Mouse (Mus musculus) heart, embryonic 12.5 days (tissue): Measurements from ENCODE around the gene Atcay. TPM values are rescaled to one million over a fixed set of nuclear protein-coding genes. Genes with fewer than 3 reads are reported as not detected.
"Not testable (repeated sequence)": the region's sequence is repeated elsewhere in the genome, so short reads cannot be mapped to it uniquely, and the experiment has no call there.

Source experiments
- ATAC-seq: fragments of 200-750 bp; cut with Nextera tagmentation; 2 replicates; pipeline ENCODE4 v1.8.0; 2017; ENCODE audit warnings: moderate TSS enrichment, moderate library complexity; ENCODE audit not compliant: insufficient number of reproducible peaks, low FRiP score
- H3K27ac ChIP-seq: fragments of 300-500 bp; sonication (generic); 2 replicates; pipeline ENCODE4 v1.5.1; 2016; ENCODE audit warnings: mild to moderate bottlenecking, moderate library complexity; ENCODE audit not compliant: poor library complexity, severe bottlenecking
- H3K27me3 ChIP-seq: fragments of 300-500 bp; sonication (generic); replicated peaks from 2 replicates; pipeline ENCODE4 v1.6.1; 2016; ENCODE audit warnings: mild to moderate bottlenecking, moderate library complexity
- H3K36me3 ChIP-seq: fragments of 300-500 bp; sonication (generic); 2 replicates; pipeline ENCODE4 v1.6.1; 2016; ENCODE audit warnings: mild to moderate bottlenecking, moderate library complexity
- H3K4me1 ChIP-seq: fragments of 300-500 bp; sonication (generic); replicated peaks from 2 replicates; pipeline ENCODE4 v1.6.1; 2016; ENCODE audit warnings: mild to moderate bottlenecking
- H3K4me2 ChIP-seq: fragments of 300-500 bp; sonication (generic); 2 replicates; pipeline ENCODE4 v1.6.1; 2016; ENCODE audit warnings: mild to moderate bottlenecking, moderate library complexity
- H3K4me3 ChIP-seq: fragments of 300-500 bp; sonication (generic); 2 replicates; pipeline ENCODE4 v1.5.1; 2016; ENCODE audit warnings: mild to moderate bottlenecking
- H3K9ac ChIP-seq: fragments of 300-500 bp; sonication (generic); 2 replicates; pipeline ENCODE4 v1.6.1; 2016; ENCODE audit warnings: mild to moderate bottlenecking, moderate library complexity
- H3K9me3 ChIP-seq: fragments of 300-500 bp; sonication (generic); replicated peaks from 2 replicates; pipeline ENCODE4 v1.6.1; 2016; ENCODE audit warnings: mild to moderate bottlenecking, moderate library complexity
- WGBS: fragments of 180-500 bp; shearing (Covaris S2); methylation state at CpG from one replicate; pipeline ENCODE4 v1.1.7; 2016; 5-methylcytosine and 5-hydroxymethylcytosine counted together
- polyA plus RNA-seq: library from polyadenylated mRNA; unstranded; fragments of >200 nt; fragmentation: Nextera tagmentation; extraction: Ambion mirVana; gene quantifications from 2 replicates; pipeline ENCODE4 v1.2.1, GENCODE M21; 2016

Atcay gene
- polyA plus RNA-seq, 1 experiment from 2014 or later, result 0.72 TPM

GRCm38 (mm10) chr10:81240876-81241275 lies 10.2 kb upstream of the Atcay start:
- Histone ChIP-seq H3K4me2 (no peak overlapping the region), H3K4me3 (no peak overlapping the region), H3K9me3 (no peaks in the 10 kb centered on the region), H3K4me1 (peaks cover 17% of the 10 kb centered on the region; the same call in 1 of the 2 replicates), H3K9ac (no peak overlapping the region), H3K36me3 (no peaks in the 10 kb centered on the region), H3K27ac (no peak overlapping the region), H3K27me3 (peaks cover 88% of the 10 kb centered on the region)
- WGBS, result 23% methylated on average over 13 of the region's 13 CpGs
- ATAC-seq, result no peak

- Histone ChIP-seq H3K36me3 (no peaks in the 10 kb centered on the region), H3K27ac (no peak overlapping the region), H3K4me2 (no peak overlapping the region), H3K9ac (no peak overlapping the region), H3K4me3 (no peak overlapping the region), H3K4me1 (peaks cover 12% of the 10 kb centered on the region), H3K27me3 (peaks cover 74% of the 10 kb centered on the region), H3K9me3 (no peaks in the 10 kb centered on the region)
- ATAC-seq, result no peak
- 88% methylated on average over 2 of the region's 2 CpGs for WGBS
Observed at GRCm38 (mm10) chr10:81238618-81239017, 8.0 kb upstream of the Atcay start.

- H3K4me2 ChIP-seq, result no peak overlapping the region
- peaks cover 14% of the 10 kb centered on the region for H3K4me1 ChIP-seq
- no peaks in the 10 kb centered on the region for H3K36me3 ChIP-seq
- H3K9ac ChIP-seq, result no peak overlapping the region
- H3K4me3 ChIP-seq, result no peak overlapping the region
- 77% methylated on average over 12 of the region's 12 CpGs for WGBS
- H3K27me3 ChIP-seq, result peaks cover 55% of the 10 kb centered on the region
- ATAC-seq, result no peak
- H3K9me3 ChIP-seq, result no peaks in the 10 kb centered on the region
- H3K27ac ChIP-seq, result no peak overlapping the region
Observed at GRCm38 (mm10) chr10:81236471-81237268, 6.0 kb upstream of the Atcay start.

- Histone ChIP-seq H3K27me3 (peaks cover 53% of the 10 kb centered on the region), H3K4me1 (peaks cover 22% of the 10 kb centered on the region), H3K27ac (no peak overlapping the region), H3K36me3 (no peaks in the 10 kb centered on the region), H3K9me3 (no peaks in the 10 kb centered on the region), H3K4me3 (no peak overlapping the region), H3K4me2 (no peak overlapping the region), H3K9ac (no peak overlapping the region)
- WGBS, result 66% methylated on average over 6 of the region's 6 CpGs
- ATAC-seq, result no peak
Observed at GRCm38 (mm10) chr10:81234206-81234605, 3.6 kb upstream of the Atcay start.

- Histone ChIP-seq H3K36me3 (no peaks in the 10 kb centered on the region), H3K4me2 (peak overlapping the region; percentile 78), H3K9ac (peak overlapping the region; percentile 86), H3K4me1 (peaks cover 22% of the 10 kb centered on the region), H3K27me3 (peaks cover 53% of the 10 kb centered on the region), H3K27ac (0 out of 2 replicates have a peak overlapping the region, but pooled peaks have one; percentile 13), H3K4me3 (peak overlapping the region; percentile 71), H3K9me3 (no peaks in the 10 kb centered on the region)
- WGBS, result 2% methylated on average over 22 of the region's 28 CpGs
- ATAC-seq, result peak; percentile 68
Observed at GRCm38 (mm10) chr10:81233226-81233585, 2.6 kb upstream of the Atcay start.

GRCm38 (mm10) chr10:81232580-81233225 lies 2.1 kb upstream of the Atcay start, which contains the start of gene Zfr2:
Zfr2 (plus strand) TSS chr10:81233155.
- H3K9ac ChIP-seq, result peak within 1 kb of the TSS; percentile 86
- H3K9me3 ChIP-seq, result no peaks in the 10 kb centered on the region
- H3K27me3 ChIP-seq, result peaks cover 52% of the 10 kb centered on the region
- 5% methylated on average over 29 of the region's 29 CpGs for WGBS
- H3K4me3 ChIP-seq, result peak within 1 kb of the TSS; percentile 71
- H3K4me1 ChIP-seq, result peaks cover 22% of the 10 kb centered on the region
- peak within 1 kb of the TSS; percentile 78 for H3K4me2 ChIP-seq
- H3K27ac ChIP-seq, result 0 out of 2 replicates have a peak within 1 kb of the TSS, but pooled peaks have one; percentile 13
- ATAC-seq, result peak; percentile 83
- no peaks in the 10 kb centered on the region for H3K36me3 ChIP-seq

- Histone ChIP-seq H3K36me3 (no peaks in the 10 kb centered on the region), H3K9ac (no peak overlapping the region), H3K4me1 (peaks cover 22% of the 10 kb centered on the region), H3K4me3 (no peak overlapping the region), H3K4me2 (no peak overlapping the region), H3K9me3 (no peaks in the 10 kb centered on the region), H3K27me3 (peaks cover 40% of the 10 kb centered on the region), H3K27ac (no peak overlapping the region)
- 49% methylated on average over 7 of the region's 7 CpGs for WGBS
- ATAC-seq, result no peak
Observed at GRCm38 (mm10) chr10:81231436-81231835, 803 bp upstream of the Atcay start.

GRCm38 (mm10) chr10:81229735-81230437 lies 747 bp downstream of the Atcay start:
- Histone ChIP-seq H3K9ac (no peak overlapping the region), H3K4me2 (peak overlapping the region; percentile 58), H3K36me3 (no peaks in the 10 kb centered on the region), H3K4me1 (peaks cover 22% of the 10 kb centered on the region), H3K27ac (no peak overlapping the region), H3K9me3 (no peaks in the 10 kb centered on the region), H3K4me3 (peak overlapping the region; percentile 15), H3K27me3 (peaks cover 37% of the 10 kb centered on the region)
- ATAC-seq, result no peak
- whole genome bisulfite sequencing, result 9% methylated on average over 20 of the region's 20 CpGs

GRCm38 (mm10) chr10:81223731-81224130 lies 6.9 kb downstream of the Atcay start:
- H3K4me1 ChIP-seq, result not testable (repeated sequence)
- 44% methylated on average over 2 of the region's 2 CpGs for WGBS

GRCm38 (mm10) chr10:81221402-81222015 lies 9.1 kb downstream of the Atcay start:
- Histone ChIP-seq H3K36me3 (no peaks in the 10 kb centered on the region), H3K4me3 (no peak overlapping the region), H3K9me3 (no peaks in the 10 kb centered on the region), H3K4me2 (no peak overlapping the region), H3K4me1 (0 out of 2 replicates have a peak, but pooled peaks cover 2% of the 10 kb centered on the region), H3K27me3 (peaks cover 19% of the 10 kb centered on the region), H3K27ac (no peak overlapping the region), H3K9ac (no peak overlapping the region)
- WGBS, result 79% methylated on average over 5 of the region's 5 CpGs
- ATAC-seq, result no peak

More at GRCm38 (mm10) chr10:81223731-81224130, 6.9 kb downstream of the Atcay start:
- H3K27me3 ChIP-seq, result peaks cover 24% of the 10 kb centered on the region
- ATAC-seq, H3K4me3 ChIP-seq, H3K9ac ChIP-seq, H3K36me3 ChIP-seq, H3K4me2 ChIP-seq, H3K27ac ChIP-seq, H3K9me3 ChIP-seq: not testable (repeated sequence)
